Mouse (Mus musculus) cortical plate, adult 2 months (tissue): ENCODE results near the gene Samd4.

ENCODE experiments used
- CTCF ChIP-seq: fragments of 200-500 bp; IDR thresholded peaks from 2 replicates; pipeline ENCODE4 v1.5.1; 2011; ENCODE audit warnings: mild to moderate bottlenecking, control low read depth, low read length; ENCODE audit not compliant: insufficient read depth; ENCODE audit errors: extremely low read depth
- POLR2A ChIP-seq: fragments of 200-500 bp; IDR thresholded peaks from 2 replicates; pipeline ENCODE4 v1.6.1; 2011; ENCODE audit warnings: mild to moderate bottlenecking, low read length, control low read depth; ENCODE audit not compliant: insufficient read depth; ENCODE audit errors: extremely low read depth

DNA sequence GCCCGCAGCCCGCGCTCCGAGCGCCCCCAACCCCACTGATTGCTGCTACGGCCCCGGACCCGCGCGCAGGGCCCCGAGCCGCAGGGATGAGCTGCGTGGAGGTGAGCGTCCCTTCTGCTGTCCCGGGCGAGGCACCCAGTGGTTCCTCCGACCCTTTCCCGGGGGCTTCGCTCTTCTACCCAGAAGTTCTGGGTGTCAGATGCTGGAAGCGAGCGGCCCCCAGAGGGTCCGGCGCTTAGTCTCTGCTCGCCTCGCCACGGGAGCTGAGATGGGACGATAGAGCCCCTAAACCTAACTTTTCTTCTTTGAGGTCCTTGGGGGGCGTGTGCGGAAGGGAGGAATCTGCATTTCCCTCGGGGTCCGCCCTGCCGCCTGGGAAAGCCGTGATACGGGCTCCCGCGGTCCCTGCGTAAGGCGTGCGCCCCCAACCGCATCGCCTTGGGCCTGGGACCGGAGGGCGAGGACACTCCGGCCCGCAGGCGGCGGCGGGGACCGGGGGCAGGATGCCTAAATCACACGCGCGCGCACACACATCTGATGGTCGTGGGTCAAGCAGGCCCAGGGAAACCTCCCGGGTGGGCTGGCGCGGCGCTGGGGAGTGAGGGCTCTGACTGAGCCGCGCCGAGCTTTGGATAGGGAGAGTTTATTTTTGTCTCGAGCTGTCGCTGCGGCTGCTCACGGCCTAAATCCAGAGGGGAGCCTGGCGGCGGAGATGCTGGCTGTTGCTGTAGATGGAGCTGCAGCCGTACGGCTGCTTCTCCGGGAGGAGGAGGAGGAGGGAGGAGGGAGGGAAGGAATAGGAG lies 615 bp downstream of the Samd4 start:
- TF ChIP-seq CTCF (no peak), POLR2A (0 out of 2 replicates have a peak, but pooled peaks have one; percentile 29)
